Mouse (Mus musculus): Measurements from ENCODE around the gene 1810009A15Rik. TPM values are rescaled to one million over a fixed set of nuclear protein-coding genes. Genes with fewer than 3 reads are reported as not detected.

The 1810009A15Rik gene
- total RNA-seq, 2 experiments from 2014 or later, result 14.5 to 15.4 TPM

- DNase-seq (ENCODE audit: low spot score), result no peak
These were observed 31.0 kb downstream of the 1810009A15Rik start for GRCm38 (mm10) chr19:8919684-8920072.

- DNase-seq (ENCODE audit: low spot score), result peak; percentile 97
These were observed 31.6 kb downstream of the 1810009A15Rik start, which contains the start of gene B3gat3 for GRCm38 (mm10) chr19:8920073-8920736. Gene B3gat3, plus strand, starts transcription at chr19:8920374.

- DNase-seq (ENCODE audit: low spot score), result no peak
These were observed 32.2 kb downstream of the 1810009A15Rik start for GRCm38 (mm10) chr19:8920836-8921291.

- no peak for DNase-seq (ENCODE audit: low spot score)
These were observed 33.1 kb downstream of the 1810009A15Rik start for GRCm38 (mm10) chr19:8921741-8922140.

GRCm38 (mm10) chr19:8926766-8927165 lies 38.1 kb downstream of the 1810009A15Rik start:
- DNase-seq (ENCODE audit: low spot score), result no peak

GRCm38 (mm10) chr19:8927891-8928525 lies 39.4 kb downstream of the 1810009A15Rik start:
- no peak for DNase-seq (ENCODE audit: low spot score)

- DNase-seq (ENCODE audit: low spot score), result no peak
These were observed 40.1 kb downstream of the 1810009A15Rik start for GRCm38 (mm10) chr19:8928689-8929223.

GRCm38 (mm10) chr19:8929224-8930088 lies 40.8 kb downstream of the 1810009A15Rik start, which contains the start of the genes Rom1 and Eml3:
Gene Rom1, minus strand, starts transcription at chr19:8929356.
Gene Eml3, plus strand, starts transcription at chr19:8929552.
- peak; percentile 95 for DNase-seq (ENCODE audit: low spot score)

GRCm38 (mm10) chr19:8930117-8930516 lies 41.5 kb downstream of the 1810009A15Rik start:
- DNase-seq (ENCODE audit: low spot score), result no peak

- no peak for DNase-seq (ENCODE audit: low spot score)
These were observed 42.1 kb downstream of the 1810009A15Rik start for GRCm38 (mm10) chr19:8930771-8931170.

GRCm38 (mm10) chr19:8936736-8937135 lies 48.1 kb downstream of the 1810009A15Rik start:
- no peak for DNase-seq (ENCODE audit: low spot score)

Small RNAs within 50 kb of the gene (microRNA-seq; reads per million reads assigned to microRNA genes)
- not detected for gene Mir5136

Other genes starting within 250 kb of the 1810009A15Rik start
- not detected for gene Chrm1, start 225.1 kb upstream of the 1810009A15Rik start, total RNA-seq (2021)
- 10 to 100 TPM; 30.2 to 37.3 TPM for gene Slc3a2, start 165.5 kb upstream of the 1810009A15Rik start, total RNA-seq (2021)
- 10 to 100 TPM; 16.4 to 16.9 TPM for gene Wdr74, start 153.0 kb upstream of the 1810009A15Rik start, total RNA-seq (2021)
- gene 1700092M07Rik, start 148.1 kb upstream of the 1810009A15Rik start, total RNA-seq (2021), result 1 to 10 TPM in 1 of 2 experiments, not detected in 1; 1.0 TPM
- gene Stx5a, start 147.4 kb upstream of the 1810009A15Rik start, total RNA-seq (2021), result 10 to 100 TPM; 16.0 to 16.6 TPM
- 10 to 100 TPM; 27.5 to 31.3 TPM for gene Nxf1, start 131.8 kb upstream of the 1810009A15Rik start, total RNA-seq (2021)
- gene Tmem223, start 117.9 kb upstream of the 1810009A15Rik start, total RNA-seq (2021), result 10 to 100 TPM; 91.0 to 99.3 TPM
- 1 to 10 TPM; 7.3 to 8.6 TPM for gene Tmem179b, start 114.4 kb upstream of the 1810009A15Rik start, total RNA-seq (2021)
- gene Taf6l, start 102.4 kb upstream of the 1810009A15Rik start, total RNA-seq (2021), result 1 to 10 TPM; 5.0 to 5.1 TPM
- 10 to 100 TPM; 37.7 to 38.3 TPM for gene Polr2g, start 90.3 kb upstream of the 1810009A15Rik start, total RNA-seq (2021)
- gene Zbtb3, start 86.3 kb upstream of the 1810009A15Rik start, total RNA-seq (2021), result 1 to 10 TPM in 1 of 2 experiments, under 1 TPM in 1; 0.76 to 1.1 TPM
- 10 to 100 TPM; 11.1 to 13.6 TPM for gene Ttc9c, start 69.5 kb upstream of the 1810009A15Rik start, total RNA-seq (2021)
- gene Hnrnpul2, start 68.8 kb upstream of the 1810009A15Rik start, total RNA-seq (2021), result 10 to 100 TPM; 41.2 to 44.3 TPM
- 1 to 10 TPM; 2.5 to 4.2 TPM for gene AC129217.1, start 59.1 kb upstream of the 1810009A15Rik start, total RNA-seq (2021)
- 10 to 100 TPM; 16.4 to 16.6 TPM for gene Bscl2, start 51.4 kb upstream of the 1810009A15Rik start, total RNA-seq (2021)
- not detected for gene Gng3, start 49.7 kb upstream of the 1810009A15Rik start, total RNA-seq (2021)
- 1 to 10 TPM; 5.6 to 8.8 TPM for gene Lrrn4cl, start 38.1 kb upstream of the 1810009A15Rik start, total RNA-seq (2021)
- 100 to 1,000 TPM; 204 to 206 TPM for gene Ubxn1, start 17.4 kb upstream of the 1810009A15Rik start, total RNA-seq (2021)
- 10 to 100 TPM; 57.2 to 63.9 TPM for gene Uqcc3, start 7.9 kb upstream of the 1810009A15Rik start, total RNA-seq (2021)
- 1 to 10 TPM; 2.9 to 5.3 TPM for gene Lbhd1, start 5.1 kb upstream of the 1810009A15Rik start, total RNA-seq (2021)
- gene Gm49403, start 4.9 kb upstream of the 1810009A15Rik start, total RNA-seq (2021), result not detected
- gene Gm49416, start 73 bp downstream of the 1810009A15Rik start, total RNA-seq (2021), result 1 to 10 TPM; 1.2 to 2.3 TPM
- gene Ints5, start 4.2 kb downstream of the 1810009A15Rik start, total RNA-seq (2021), result 1 to 10 TPM; 9.2 to 9.9 TPM
- gene Ganab, start 9.2 kb downstream of the 1810009A15Rik start, total RNA-seq (2021), result 10 to 100 TPM; 19.5 to 20.8 TPM
- 10 to 100 TPM; 32.1 to 37.9 TPM for gene B3gat3, start 31.5 kb downstream of the 1810009A15Rik start, total RNA-seq (2021)
- gene Rom1, start 40.5 kb downstream of the 1810009A15Rik start, total RNA-seq (2021), result 1 to 10 TPM; 7.8 TPM
- gene Eml3, start 40.7 kb downstream of the 1810009A15Rik start, total RNA-seq (2021), result 1 to 10 TPM; 3.1 to 4.5 TPM
- gene Mta2, start 53.0 kb downstream of the 1810009A15Rik start, total RNA-seq (2021), result 10 to 100 TPM; 21.6 to 24.2 TPM
- gene Tut1, start 65.0 kb downstream of the 1810009A15Rik start, total RNA-seq (2021), result 1 to 10 TPM; 7.6 to 8.2 TPM
- gene Eef1g, start 78.2 kb downstream of the 1810009A15Rik start, total RNA-seq (2021), result 100 to 1,000 TPM; 452 to 469 TPM
- gene Ahnak, start 100.4 kb downstream of the 1810009A15Rik start, total RNA-seq (2021), result 100 to 1,000 TPM; 199 to 202 TPM
- gene Scgb1a1, start 199.1 kb downstream of the 1810009A15Rik start, total RNA-seq (2021), result not detected
- 10 to 100 TPM; 44.3 to 47.3 TPM for gene Asrgl1, start 246.8 kb downstream of the 1810009A15Rik start, total RNA-seq (2021)